Mouse (Mus musculus) right cerebral cortex, postnatal 10 days (tissue): ENCODE measurements around the gene Trmt61a.

Source experiments
- DNase-seq, 2 experiments: peaks; one replicate each; pipeline ENCODE4 v3.0.0; 2021; ENCODE audit warnings: low spot score in 2 of 2

Gene Trmt61a

DNA sequence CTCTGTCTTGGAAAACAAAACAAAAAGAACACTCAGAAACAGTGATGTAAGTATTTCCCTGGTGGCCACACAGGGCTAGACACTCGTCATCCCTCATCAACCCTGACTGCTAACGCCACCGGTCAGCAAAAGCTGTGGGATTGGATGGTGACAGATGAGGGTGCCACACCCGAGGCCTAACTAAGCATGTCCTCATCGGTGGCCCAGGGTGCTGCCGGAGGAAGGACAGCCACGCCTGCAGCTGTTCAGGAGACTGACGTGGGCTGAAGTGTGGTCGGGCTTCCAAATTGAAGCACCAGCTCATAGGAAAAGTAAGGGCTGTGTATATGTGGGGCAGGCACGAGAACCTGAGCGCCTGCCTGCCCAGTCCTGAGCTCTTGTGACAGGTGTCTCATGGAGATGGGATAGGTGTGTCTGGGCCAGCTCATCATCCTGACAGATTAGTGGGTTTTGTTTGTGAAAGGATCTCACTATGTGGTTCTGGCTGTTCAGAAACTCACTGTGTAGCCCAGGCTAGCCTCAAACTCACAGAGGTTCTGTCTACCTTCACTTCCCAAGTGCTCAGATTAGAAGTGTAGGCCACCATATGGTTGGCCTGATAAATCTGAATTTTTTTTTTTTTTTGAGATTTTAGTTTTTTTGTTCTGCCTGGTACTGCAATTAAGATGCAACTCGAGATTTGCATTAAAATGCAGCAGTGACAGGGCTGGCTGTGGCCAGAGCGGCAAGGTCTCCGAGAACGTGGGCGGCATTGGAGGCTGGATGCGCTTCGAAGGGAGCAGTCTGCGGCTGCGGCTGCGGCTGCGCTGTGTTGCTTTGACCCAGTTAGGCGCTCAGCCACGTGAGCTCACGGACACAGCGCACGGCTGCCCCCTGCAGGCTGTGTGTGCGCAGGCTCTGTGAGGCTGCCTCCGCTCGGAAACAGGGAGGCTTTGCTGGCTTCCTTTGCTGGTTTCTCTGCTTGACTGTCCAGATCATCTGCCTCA lies 54.2 kb downstream of the Trmt61a start:
- DNase-seq: peak; percentile 92 to 94

DNA sequence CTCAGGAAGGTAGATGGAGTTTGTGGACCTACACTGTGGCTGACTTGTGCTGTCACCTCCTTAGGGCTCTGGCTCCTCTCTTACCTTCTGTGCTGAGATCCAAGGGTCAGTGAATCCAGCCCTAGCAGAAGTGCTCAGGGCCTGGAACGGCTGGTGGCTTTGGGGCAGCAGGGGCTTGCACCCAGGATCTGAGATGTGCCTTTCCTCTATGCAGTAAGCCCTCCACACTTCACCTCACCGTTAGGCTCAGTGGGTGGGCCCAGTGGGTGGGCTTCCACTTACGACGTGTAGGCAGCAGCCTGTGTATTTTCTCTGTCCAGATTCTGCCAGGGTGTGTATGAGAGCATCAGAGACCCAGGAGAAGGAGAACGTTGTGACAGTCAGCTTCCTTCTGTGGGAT lies 55.0 kb downstream of the Trmt61a start:
- DNase-seq: no peak
